Mouse (Mus musculus) cerebellum, adult 2 months (tissue): Measurements from ENCODE around the gene Rgsl1.

Experiments
- CTCF ChIP-seq: fragments of 200-500 bp; IDR thresholded peaks from 2 replicates; pipeline ENCODE4 v1.5.1; 2011; ENCODE audit warnings: low read depth, mild to moderate bottlenecking, control low read depth, low read length, moderate library complexity, borderline replicate concordance; ENCODE audit not compliant: insufficient read depth
- POLR2A ChIP-seq: fragments of 200-500 bp; IDR thresholded peaks from 2 replicates; pipeline ENCODE4 v1.6.1; 2011; ENCODE audit warnings: low read length, control low read depth, borderline replicate concordance; ENCODE audit not compliant: insufficient read depth

DNA sequence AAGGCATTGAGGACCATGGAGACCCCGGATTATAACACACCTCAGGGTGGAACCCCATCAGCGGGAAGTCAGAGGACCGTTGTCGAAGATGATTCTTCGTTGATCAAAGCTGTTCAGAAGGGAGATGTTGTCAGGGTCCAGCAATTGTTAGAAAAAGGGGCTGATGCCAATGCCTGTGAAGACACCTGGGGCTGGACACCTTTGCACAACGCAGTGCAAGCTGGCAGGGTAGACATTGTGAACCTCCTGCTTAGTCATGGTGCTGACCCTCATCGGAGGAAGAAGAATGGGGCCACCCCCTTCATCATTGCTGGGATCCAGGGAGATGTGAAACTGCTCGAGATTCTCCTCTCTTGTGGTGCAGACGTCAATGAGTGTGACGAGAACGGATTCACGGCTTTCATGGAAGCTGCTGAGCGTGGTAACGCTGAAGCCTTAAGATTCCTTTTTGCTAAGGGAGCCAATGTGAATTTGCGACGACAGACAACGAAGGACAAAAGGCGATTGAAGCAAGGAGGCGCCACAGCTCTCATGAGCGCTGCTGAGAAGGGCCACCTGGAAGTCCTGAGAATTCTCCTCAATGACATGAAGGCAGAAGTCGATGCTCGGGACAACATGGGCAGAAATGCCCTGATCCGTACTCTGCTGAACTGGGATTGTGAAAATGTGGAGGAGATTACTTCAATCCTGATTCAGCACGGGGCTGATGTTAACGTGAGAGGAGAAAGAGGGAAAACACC is 90.0 kb downstream of the Rgsl1 start:
- TF ChIP-seq CTCF = no peak
- TF ChIP-seq POLR2A = no peak
